Mouse (Mus musculus): Measurements from ENCODE around the gene Cdkn2aipnl.

The Cdkn2aipnl gene

GRCm38 (mm10) chr11:51967443-51968401 is at the start of gene Cdkn2aipnl:
TSS of gene Cdkn2aipnl (plus strand) at chr11:51967661.
- peak; percentile 96 to 99 for DNase-seq (ENCODE audit: low spot score in 2 of 2)

GRCm38 (mm10) chr11:51917951-51918350 is 49.5 kb upstream of the Cdkn2aipnl start:
- DNase-seq (ENCODE audit: low spot score in 2 of 2): no peak

- no peak for DNase-seq (ENCODE audit: low spot score in 2 of 2)
Measured at GRCm38 (mm10) chr11:51918576-51918975, 48.9 kb upstream of the Cdkn2aipnl start.

GRCm38 (mm10) chr11:51921355-51922125 is 45.9 kb upstream of the Cdkn2aipnl start:
- no peak for DNase-seq (ENCODE audit: low spot score in 2 of 2)

GRCm38 (mm10) chr11:51922421-51922841 is 45.0 kb upstream of the Cdkn2aipnl start:
- no peak for DNase-seq (ENCODE audit: low spot score in 2 of 2)

- no peak for DNase-seq (ENCODE audit: low spot score in 2 of 2)
Measured at GRCm38 (mm10) chr11:51925595-51925994, 41.9 kb upstream of the Cdkn2aipnl start.

GRCm38 (mm10) chr11:51926385-51926784 is 41.1 kb upstream of the Cdkn2aipnl start:
- no peak for DNase-seq (ENCODE audit: low spot score in 2 of 2)

GRCm38 (mm10) chr11:51927106-51927505 is 40.4 kb upstream of the Cdkn2aipnl start:
- DNase-seq (ENCODE audit: low spot score in 2 of 2): no peak

- DNase-seq (ENCODE audit: low spot score in 2 of 2): no peak
Measured at GRCm38 (mm10) chr11:51931138-51931537, 36.3 kb upstream of the Cdkn2aipnl start.

GRCm38 (mm10) chr11:51931790-51932189 is 35.7 kb upstream of the Cdkn2aipnl start:
- DNase-seq (ENCODE audit: low spot score in 2 of 2): no peak

- no peak for DNase-seq (ENCODE audit: low spot score in 2 of 2)
Measured at GRCm38 (mm10) chr11:51934230-51934629, 33.2 kb upstream of the Cdkn2aipnl start.

GRCm38 (mm10) chr11:51935636-51936434 is 31.6 kb upstream of the Cdkn2aipnl start:
- DNase-seq (ENCODE audit: low spot score in 2 of 2): no peak

GRCm38 (mm10) chr11:51937361-51937781 is 30.1 kb upstream of the Cdkn2aipnl start:
- DNase-seq (ENCODE audit: low spot score in 2 of 2): no peak

- no peak for DNase-seq (ENCODE audit: low spot score in 2 of 2)
Measured at GRCm38 (mm10) chr11:51938817-51939589, 28.5 kb upstream of the Cdkn2aipnl start.

GRCm38 (mm10) chr11:51939590-51939955 is 27.9 kb upstream of the Cdkn2aipnl start:
- no peak for DNase-seq (ENCODE audit: low spot score in 2 of 2)

GRCm38 (mm10) chr11:51940511-51940955 is 26.9 kb upstream of the Cdkn2aipnl start:
- DNase-seq (ENCODE audit: low spot score in 2 of 2): no peak

GRCm38 (mm10) chr11:51942602-51943499 is 24.6 kb upstream of the Cdkn2aipnl start:
- no peak for DNase-seq (ENCODE audit: low spot score in 2 of 2)

GRCm38 (mm10) chr11:51943500-51943841 is 24.0 kb upstream of the Cdkn2aipnl start:
- DNase-seq (ENCODE audit: low spot score in 2 of 2): no peak

- no peak for DNase-seq (ENCODE audit: low spot score in 2 of 2)
Measured at GRCm38 (mm10) chr11:51944239-51944638, 23.2 kb upstream of the Cdkn2aipnl start.

GRCm38 (mm10) chr11:51945548-51945947 is 21.9 kb upstream of the Cdkn2aipnl start:
- peak; percentile 17 to 18 for DNase-seq (ENCODE audit: low spot score in 2 of 2)
